Mouse (Mus musculus) intestine, embryonic 16.5 days (tissue): ENCODE data around the gene Grin3b. TPM values are rescaled to one million over a fixed set of nuclear protein-coding genes. Genes with fewer than 3 reads are reported as not detected.
A peak's percentile ranks its signal among the peaks of the same experiment; 100 is the strongest.

Experiments
- ATAC-seq: fragments of 200-750 bp; cut with Nextera tagmentation; 2 replicates; pipeline ENCODE4 v1.8.0; 2017; ENCODE audit warnings: moderate TSS enrichment, moderate library complexity
- H3K27ac ChIP-seq: fragments of 300-500 bp; sonication (generic); 2 replicates; pipeline ENCODE4 v1.5.1; 2014; ENCODE audit warnings: mild to moderate bottlenecking, low read length
- H3K27me3 ChIP-seq: fragments of 300-500 bp; sonication (generic); replicated peaks from 2 replicates; pipeline ENCODE4 v1.6.1; 2014; ENCODE audit warnings: low read length, control low read depth, mixed read lengths; ENCODE audit not compliant: control insufficient read depth, insufficient read depth
- H3K36me3 ChIP-seq: fragments of 300-500 bp; sonication (generic); 2 replicates; pipeline ENCODE4 v1.6.1; 2014; ENCODE audit warnings: low read length, control low read depth; ENCODE audit not compliant: control insufficient read depth, insufficient read depth
- H3K4me1 ChIP-seq: fragments of 300-500 bp; sonication (generic); 2 replicates; pipeline ENCODE4 v1.6.1; 2014; ENCODE audit warnings: low read length, control low read depth, mixed read lengths; ENCODE audit not compliant: control insufficient read depth, insufficient read depth
- H3K4me2 ChIP-seq: fragments of 300-500 bp; sonication (generic); 2 replicates; pipeline ENCODE4 v1.6.1; 2014; ENCODE audit warnings: low read depth, low read length, control low read depth
- H3K4me3 ChIP-seq: fragments of 300-500 bp; sonication (generic); 2 replicates; pipeline ENCODE4 v1.5.1; 2014; ENCODE audit warnings: mild to moderate bottlenecking, low read length
- H3K9ac ChIP-seq: fragments of 300-500 bp; sonication (generic); 2 replicates; pipeline ENCODE4 v1.6.1; 2014; ENCODE audit warnings: low read depth, low read length
- H3K9me3 ChIP-seq: fragments of 300-500 bp; sonication (generic); 2 replicates; pipeline ENCODE4 v1.6.1; 2016; ENCODE audit warnings: low read length, control low read depth; ENCODE audit not compliant: control insufficient read depth
- WGBS: fragments of 180-500 bp; shearing (Covaris S2); extraction: QIAGEN DNeasy Blood & Tissue Kit; methylation state at CpG from one replicate; pipeline ENCODE4 v1.1.7; 2014; 5-methylcytosine and 5-hydroxymethylcytosine counted together
- polyA plus RNA-seq: library from polyadenylated mRNA; unstranded; fragments of >200 nt; fragmentation: Nextera tagmentation; extraction: Ambion mirVana; gene quantifications from 2 replicates; pipeline ENCODE4 v1.2.1, GENCODE M21; 2015

The Grin3b gene
- polyA plus RNA-seq, 1 experiment from 2014 or later, result 0.16 TPM

DNA sequence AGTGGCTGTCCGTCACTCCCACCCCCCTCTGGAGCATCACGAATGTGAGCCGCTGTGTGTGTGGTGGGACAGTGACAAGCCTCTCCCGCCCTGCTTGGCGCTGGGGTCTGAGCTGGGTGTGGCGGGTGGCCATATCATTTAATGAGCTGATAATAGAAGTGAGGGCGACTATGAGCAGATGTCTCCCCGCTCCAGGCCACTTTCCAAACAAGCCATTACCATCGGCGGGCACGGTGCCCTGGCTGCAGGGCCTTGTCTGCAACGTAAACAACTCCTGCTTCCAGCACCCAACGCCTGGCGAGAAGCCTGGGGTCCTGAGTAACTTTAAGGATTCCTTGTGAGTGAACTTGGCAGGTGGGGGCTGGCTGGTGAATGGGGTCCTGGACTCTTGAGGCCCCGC, 27.3 kb downstream of the Grin3b start:
- H3K4me3 ChIP-seq, result peak overlapping the region; percentile 57
- H3K9ac ChIP-seq, result peak overlapping the region; percentile 59
- peak overlapping the region; percentile 90 for H3K4me2 ChIP-seq
- peaks cover 7% of the 10 kb centered on the region for H3K4me1 ChIP-seq
- 13% methylated on average over 15 of the region's 15 CpGs for WGBS
- no peak for ATAC-seq
- peaks cover 2% of the 10 kb centered on the region; the same call in 1 of the 2 replicates for H3K36me3 ChIP-seq
- H3K9me3 ChIP-seq, result no peaks in the 10 kb centered on the region
- H3K27ac ChIP-seq, result peak overlapping the region; percentile 46
- H3K27me3 ChIP-seq, result 0 out of 2 replicates have a peak, but pooled peaks cover 6% of the 10 kb centered on the region

DNA sequence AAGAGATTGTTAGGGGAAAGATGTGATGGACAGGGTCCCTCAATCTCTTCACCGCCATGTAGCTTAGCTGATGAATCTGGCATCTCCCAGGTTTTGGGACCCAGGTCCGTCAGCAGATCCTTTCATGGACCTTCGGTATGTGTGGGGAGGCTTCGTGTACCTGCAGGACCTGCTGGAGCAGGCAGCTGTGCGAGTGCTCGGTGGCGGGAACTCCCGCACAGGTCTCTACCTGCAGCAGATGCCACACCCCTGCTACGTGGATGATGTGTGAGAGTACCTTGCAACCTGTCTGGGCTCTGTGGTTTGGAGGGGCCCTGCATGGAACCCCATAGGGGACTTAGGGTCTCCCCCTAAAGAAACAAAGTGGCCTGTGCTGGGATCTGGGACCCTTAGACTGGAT, 31.4 kb downstream of the Grin3b start:
- Histone ChIP-seq H3K4me3 (no peak overlapping the region), H3K4me2 (no peak overlapping the region), H3K36me3 (no peaks in the 10 kb centered on the region), H3K4me1 (peaks cover 21% of the 10 kb centered on the region), H3K27me3 (0 out of 2 replicates have a peak, but pooled peaks cover 6% of the 10 kb centered on the region), H3K9ac (no peak overlapping the region), H3K27ac (no peak overlapping the region), H3K9me3 (no peaks in the 10 kb centered on the region)
- no peak for ATAC-seq
- 70% methylated on average over 9 of the region's 9 CpGs for WGBS

DNA sequence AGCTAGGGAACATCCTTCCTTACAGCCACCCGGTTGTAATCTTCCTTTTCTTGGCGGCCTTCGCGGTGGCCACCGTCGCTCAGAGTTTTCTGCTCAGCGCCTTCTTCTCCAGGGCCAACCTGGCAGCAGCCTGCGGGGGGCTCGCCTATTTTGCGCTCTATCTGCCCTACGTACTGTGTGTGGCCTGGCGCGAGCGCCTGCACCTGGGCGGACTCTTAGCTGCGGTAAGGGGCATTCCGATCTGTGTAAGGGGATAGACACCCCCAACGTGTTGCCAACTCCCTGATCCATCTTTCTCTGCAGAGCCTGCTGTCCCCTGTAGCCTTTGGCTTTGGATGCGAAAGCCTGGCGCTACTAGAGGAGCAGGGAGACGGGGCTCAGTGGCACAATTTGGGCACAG, 32.3 kb downstream of the Grin3b start:
- Histone ChIP-seq H3K4me1 (peaks cover 15% of the 10 kb centered on the region), H3K4me2 (no peak overlapping the region), H3K9ac (no peak overlapping the region), H3K36me3 (no peaks in the 10 kb centered on the region), H3K27me3 (0 out of 2 replicates have a peak, but pooled peaks cover 6% of the 10 kb centered on the region), H3K4me3 (no peak overlapping the region), H3K27ac (no peak overlapping the region), H3K9me3 (no peaks in the 10 kb centered on the region)
- ATAC-seq, result no peak
- 39% methylated on average over 21 of the region's 21 CpGs for WGBS

GRCm38 (mm10) chr10:80003374-80004232, 33.1 kb downstream of the Grin3b start:
- Histone ChIP-seq H3K9ac (no peak overlapping the region), H3K4me3 (no peak overlapping the region), H3K27ac (no peak overlapping the region), H3K27me3 (0 out of 2 replicates have a peak, but pooled peaks cover 6% of the 10 kb centered on the region), H3K4me1 (peaks cover 14% of the 10 kb centered on the region), H3K36me3 (no peaks in the 10 kb centered on the region), H3K4me2 (no peak overlapping the region), H3K9me3 (no peaks in the 10 kb centered on the region)
- WGBS, result 56% methylated on average over 9 of the region's 9 CpGs
- peak; percentile 34; the same call in 1 of the 2 replicates for ATAC-seq

GRCm38 (mm10) chr10:80004233-80004705, 33.8 kb downstream of the Grin3b start:
- 82% methylated on average over 8 of the region's 8 CpGs for WGBS

DNA sequence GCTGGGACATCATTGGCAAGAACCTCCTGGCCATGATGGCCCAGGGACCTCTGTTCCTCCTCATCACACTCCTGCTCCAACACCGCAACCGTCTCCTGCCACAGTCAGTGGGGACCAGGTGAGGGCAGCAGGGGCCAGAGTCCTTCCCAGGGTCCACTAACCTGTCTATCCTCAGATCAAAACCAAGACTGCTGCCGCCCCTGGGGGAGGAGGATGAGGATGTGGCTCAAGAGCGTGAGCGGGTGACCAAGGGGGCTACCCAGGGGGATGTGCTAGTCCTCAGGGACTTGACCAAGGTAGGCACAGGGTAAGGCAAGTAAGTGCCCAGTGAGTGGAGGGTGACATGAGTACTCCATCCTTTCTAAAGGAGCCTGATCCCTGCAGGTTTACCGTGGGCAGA, 41.2 kb downstream of the Grin3b start:
- H3K4me3 ChIP-seq, result no peak overlapping the region
- 89% methylated on average over 6 of the region's 6 CpGs for WGBS
- 0 out of 2 replicates have a peak, but pooled peaks cover 9% of the 10 kb centered on the region for H3K9me3 ChIP-seq
- no peak overlapping the region for H3K9ac ChIP-seq
- peaks cover 12% of the 10 kb centered on the region for H3K27me3 ChIP-seq
- no peak for ATAC-seq
- H3K27ac ChIP-seq, result no peak overlapping the region
- H3K36me3 ChIP-seq, result 0 out of 2 replicates have a peak, but pooled peaks cover 5% of the 10 kb centered on the region
- no peak overlapping the region for H3K4me2 ChIP-seq
- H3K4me1 ChIP-seq, result 0 out of 2 replicates have a peak, but pooled peaks cover 3% of the 10 kb centered on the region

More at GRCm38 (mm10) chr10:80004233-80004705, 33.8 kb downstream of the Grin3b start:
- no peak overlapping the region for H3K27ac ChIP-seq
- peaks cover 14% of the 10 kb centered on the region for H3K4me1 ChIP-seq
- no peak overlapping the region for H3K4me2 ChIP-seq
- no peak overlapping the region for H3K4me3 ChIP-seq
- 0 out of 2 replicates have a peak, but pooled peaks cover 6% of the 10 kb centered on the region for H3K27me3 ChIP-seq
- no peak overlapping the region for H3K9ac ChIP-seq
- ATAC-seq, result no peak
- H3K36me3 ChIP-seq, result no peaks in the 10 kb centered on the region
- H3K9me3 ChIP-seq, result no peaks in the 10 kb centered on the region

- Histone ChIP-seq H3K4me3 (no peak overlapping the region), H3K4me1 (peaks cover 4% of the 10 kb centered on the region), H3K36me3 (0 out of 2 replicates have a peak, but pooled peaks cover 5% of the 10 kb centered on the region), H3K4me2 (no peak overlapping the region), H3K9me3 (0 out of 2 replicates have a peak, but pooled peaks cover 9% of the 10 kb centered on the region), H3K9ac (no peak overlapping the region), H3K27ac (no peak overlapping the region), H3K27me3 (peaks cover 12% of the 10 kb centered on the region)
- WGBS, result 49% methylated on average over 25 of the region's 25 CpGs
- ATAC-seq, result no peak
Measured at GRCm38 (mm10) chr10:80013609-80014008, 43.1 kb downstream of the Grin3b start.

DNA sequence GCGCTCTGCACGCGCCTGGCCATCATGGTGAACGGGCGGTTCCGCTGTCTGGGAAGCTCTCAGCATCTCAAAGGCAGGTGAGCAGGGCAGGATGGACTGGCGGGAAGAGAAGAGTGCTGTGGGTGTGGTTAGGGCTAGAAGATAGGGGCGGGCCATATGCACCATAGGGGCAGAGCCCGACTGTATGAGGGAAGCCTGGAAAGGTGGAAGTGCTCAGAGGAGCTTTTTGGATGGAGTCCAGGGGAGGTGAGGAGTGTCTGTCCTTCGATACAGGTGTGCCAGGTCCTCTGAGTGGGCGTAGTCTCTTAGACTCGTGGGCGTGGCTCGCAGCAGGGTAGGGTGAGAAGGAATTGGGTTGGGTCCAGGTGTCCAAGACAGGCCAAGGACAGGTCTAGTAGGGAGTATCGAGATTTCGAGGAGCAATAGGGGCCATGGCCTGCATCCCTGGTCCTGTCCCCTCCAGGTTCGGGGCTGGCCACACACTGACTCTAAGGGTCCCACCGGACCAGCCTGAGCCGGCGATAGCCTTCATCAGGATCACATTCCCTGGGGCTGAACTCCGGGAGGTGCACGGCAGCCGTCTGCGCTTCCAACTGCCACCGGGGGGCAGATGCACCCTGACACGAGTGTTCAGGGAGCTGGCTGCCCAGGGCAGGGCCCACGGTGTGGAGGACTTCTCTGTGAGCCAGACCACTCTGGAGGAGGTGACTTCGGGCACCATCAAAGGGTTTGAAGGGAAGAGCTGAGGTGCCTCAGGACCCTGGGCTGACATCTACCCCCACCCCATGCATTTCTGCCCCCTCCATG, 44.2 kb downstream of the Grin3b start:
- peak; percentile 30 for ATAC-seq
- Histone ChIP-seq H3K4me2 (no peak overlapping the region), H3K27ac (no peak overlapping the region), H3K4me1 (peaks cover 15% of the 10 kb centered on the region), H3K36me3 (0 out of 2 replicates have a peak, but pooled peaks cover 5% of the 10 kb centered on the region), H3K4me3 (no peak overlapping the region), H3K27me3 (peaks cover 12% of the 10 kb centered on the region), H3K9me3 (0 out of 2 replicates have a peak, but pooled peaks cover 8% of the 10 kb centered on the region), H3K9ac (no peak overlapping the region)
- 25% methylated on average over 28 of the region's 28 CpGs for WGBS

DNA sequence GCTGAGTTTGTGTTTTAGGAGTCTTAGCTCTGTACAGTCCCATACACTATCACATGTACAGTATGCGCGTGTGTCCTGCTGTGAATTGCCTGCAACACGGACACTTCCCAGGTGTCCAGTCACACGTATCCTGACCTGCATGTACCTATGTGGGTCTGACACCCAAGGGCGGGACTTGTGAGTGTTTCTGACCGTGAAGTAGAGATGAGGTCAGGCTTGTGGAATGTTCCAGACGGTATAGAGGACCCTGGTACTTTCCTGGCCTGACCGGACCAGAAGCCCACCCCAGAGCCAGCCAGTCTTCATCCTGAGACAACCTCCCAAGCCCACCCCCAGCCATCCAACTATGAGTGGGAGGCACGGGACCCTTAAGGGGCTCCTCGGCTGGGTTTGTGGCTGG, 45.1 kb downstream of the Grin3b start:
- 77% methylated on average over 10 of the region's 10 CpGs for WGBS
- no peak for ATAC-seq
- Histone ChIP-seq H3K9ac (no peak overlapping the region), H3K36me3 (0 out of 2 replicates have a peak, but pooled peaks cover 3% of the 10 kb centered on the region), H3K27me3 (peaks cover 12% of the 10 kb centered on the region), H3K4me3 (no peak overlapping the region), H3K4me1 (peaks cover 18% of the 10 kb centered on the region), H3K27ac (no peak overlapping the region), H3K9me3 (0 out of 2 replicates have a peak, but pooled peaks cover 5% of the 10 kb centered on the region), H3K4me2 (no peak overlapping the region)
